Mouse (Mus musculus): ENCODE results near the gene Ass1.

Ass1 gene

DNA sequence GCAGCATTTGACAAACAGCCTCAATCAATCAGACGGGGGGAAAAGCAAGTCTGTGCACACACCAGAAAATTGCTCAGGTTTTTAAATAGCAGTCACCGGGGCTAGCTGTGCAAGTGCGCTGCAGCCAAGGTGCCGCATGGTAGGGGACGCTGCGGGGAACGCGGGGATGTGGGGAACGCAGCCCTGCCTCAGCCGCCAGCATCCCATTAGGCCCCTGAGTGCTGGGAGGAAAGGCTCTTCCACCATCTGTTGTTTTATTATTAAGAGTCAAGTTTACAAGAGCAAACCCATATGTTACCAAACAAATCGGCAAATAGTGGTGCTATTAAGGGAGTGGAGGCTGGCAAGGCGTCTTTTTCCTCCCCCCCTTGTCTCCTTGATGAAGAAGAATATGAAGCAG, 19.2 kb downstream of the Ass1 start:
- no peak for DNase-seq (ENCODE audit: low spot score)

DNA sequence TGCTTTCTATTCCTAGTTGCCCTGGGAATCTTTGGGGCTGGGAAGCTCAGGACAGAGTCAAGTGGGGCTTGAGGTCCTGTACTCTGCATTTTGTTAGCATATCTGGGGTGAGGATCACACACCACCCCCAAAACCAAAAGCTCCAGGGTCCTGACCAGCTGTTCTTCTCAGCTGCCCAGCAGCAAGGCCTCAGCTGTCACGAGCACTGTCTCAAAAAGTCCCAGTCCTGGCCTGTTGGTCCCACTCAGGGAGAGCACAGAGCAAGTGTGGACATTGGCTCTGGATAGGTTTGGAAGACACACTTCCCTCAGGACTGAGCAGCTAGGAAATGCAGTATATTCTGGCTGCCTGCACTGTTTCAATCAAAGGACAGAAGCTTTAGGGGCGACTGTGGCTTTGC, 20.5 kb downstream of the Ass1 start:
- DNase-seq (ENCODE audit: low spot score), result no peak

DNA sequence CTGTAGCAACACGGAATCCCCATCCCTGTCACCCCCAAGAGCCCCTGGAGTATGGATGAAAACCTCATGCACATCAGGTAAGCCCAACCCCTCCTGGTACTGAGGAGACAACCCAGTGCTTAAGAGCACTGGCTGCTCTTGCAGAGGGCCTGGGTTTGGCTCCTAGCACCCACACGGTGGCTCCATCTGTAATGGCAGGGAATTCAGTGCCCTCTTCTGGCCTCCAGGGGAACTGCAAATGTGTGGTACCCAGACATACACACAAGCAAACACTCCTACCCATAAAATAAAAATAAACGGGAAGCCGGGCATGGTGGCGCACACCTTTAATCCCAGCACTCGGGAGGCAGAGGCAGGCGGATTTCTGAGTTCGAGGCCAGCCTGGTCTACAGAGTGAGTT, 22.3 kb downstream of the Ass1 start:
- no peak for DNase-seq (ENCODE audit: low spot score)

DNA sequence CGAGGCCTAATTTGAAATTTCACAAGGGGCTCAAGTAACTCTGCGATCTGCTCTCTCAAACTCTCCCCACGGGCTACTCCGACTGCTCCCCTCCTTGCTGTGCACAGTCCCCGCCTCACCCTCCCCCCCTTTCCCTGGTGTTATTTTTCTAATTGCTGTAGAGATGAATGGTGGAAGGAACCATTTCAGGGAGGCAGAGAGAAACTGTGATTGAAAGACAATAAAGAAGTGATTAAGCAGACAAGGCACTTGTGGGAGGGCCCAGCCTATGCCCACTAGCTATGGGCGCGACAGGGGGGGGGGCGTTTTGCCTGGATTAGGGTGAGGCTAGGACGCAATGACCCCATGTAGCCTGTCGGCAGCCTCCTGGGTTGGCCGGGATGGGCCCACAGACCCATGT, 23.2 kb downstream of the Ass1 start:
- DNase-seq (ENCODE audit: low spot score), result no peak

DNA sequence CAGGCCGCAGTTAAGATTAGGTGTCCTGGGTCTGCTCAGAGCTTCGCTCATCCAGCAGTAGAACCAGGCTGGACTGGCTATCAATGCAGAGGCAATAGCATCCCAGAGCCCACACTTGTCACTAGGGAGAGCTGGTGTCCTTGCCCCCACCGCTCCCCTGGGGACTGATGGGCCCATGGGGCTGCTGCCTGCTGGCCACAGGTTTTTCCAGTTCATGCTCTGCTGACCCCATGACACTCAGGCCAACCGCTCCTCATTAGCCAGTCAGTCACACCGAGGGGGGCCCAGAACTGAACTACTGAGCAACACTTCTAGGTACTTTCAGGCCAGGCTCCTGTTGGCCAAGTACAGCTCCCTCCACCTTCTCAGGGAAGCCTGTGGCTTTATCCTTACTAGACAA, 24.3 kb downstream of the Ass1 start:
- DNase-seq (ENCODE audit: low spot score), result no peak

DNA sequence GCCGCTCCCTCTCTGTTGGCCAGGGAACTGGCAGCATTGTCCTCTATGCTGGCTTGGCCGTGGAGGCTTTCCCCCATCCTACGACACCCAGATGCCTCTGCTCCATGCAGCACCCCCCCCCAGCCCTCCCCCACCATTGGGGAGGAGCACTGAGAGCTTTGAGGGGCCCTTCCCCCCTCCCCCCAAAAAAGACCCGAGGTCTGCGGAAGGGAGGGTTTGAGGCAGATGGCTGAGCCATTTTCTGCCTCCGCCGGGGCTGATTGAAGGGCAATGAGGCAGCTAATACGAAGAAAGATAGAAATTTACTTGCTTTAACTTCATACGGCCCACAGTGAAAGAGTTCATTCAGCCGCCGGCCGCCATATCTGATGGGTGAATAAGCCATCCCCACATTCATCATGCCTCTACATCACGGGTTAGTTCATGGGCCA, 25.1 kb downstream of the Ass1 start:
- no peak for DNase-seq (ENCODE audit: low spot score)

DNA sequence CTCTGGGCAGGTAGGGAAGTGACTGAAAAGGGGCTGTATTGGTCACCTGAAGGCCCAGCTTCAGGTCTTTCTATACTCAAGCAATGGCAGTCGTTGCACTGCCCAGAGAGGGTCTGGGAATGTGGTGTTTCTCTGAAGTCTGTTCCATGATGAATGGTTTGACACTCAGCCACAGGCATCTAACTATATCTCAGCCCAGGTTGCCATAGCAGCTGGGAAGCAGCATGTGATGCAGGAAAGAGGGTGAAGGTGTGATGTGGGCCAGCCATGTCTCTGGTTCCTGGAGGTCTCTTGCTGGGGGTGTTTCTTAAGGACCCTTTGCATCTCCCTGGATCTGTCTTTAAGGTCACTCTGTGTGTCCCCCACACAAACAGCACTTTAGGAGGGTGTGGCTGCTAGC, 26.1 kb downstream of the Ass1 start:
- DNase-seq (ENCODE audit: low spot score), result no peak

DNA sequence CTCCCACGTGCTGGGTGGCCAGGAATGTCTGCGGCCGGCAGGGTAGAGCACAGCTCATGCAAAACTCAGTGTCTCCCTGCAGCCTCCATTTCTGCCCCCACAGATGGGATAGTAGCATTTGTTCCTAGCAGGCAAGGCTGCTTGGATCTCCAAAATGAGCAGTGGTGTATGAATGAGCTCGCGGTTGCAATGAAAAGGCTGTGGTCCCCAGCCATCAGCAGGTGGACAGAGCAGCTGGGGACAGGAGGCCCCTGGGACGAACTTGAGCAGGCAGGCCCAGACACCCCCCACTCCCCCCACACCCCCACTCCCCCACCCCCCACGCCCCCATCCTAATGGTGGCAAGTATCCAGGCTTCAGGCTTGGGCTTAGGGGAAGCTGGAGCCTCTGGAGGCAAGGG, 27.1 kb downstream of the Ass1 start:
- DNase-seq (ENCODE audit: low spot score), result no peak

DNA sequence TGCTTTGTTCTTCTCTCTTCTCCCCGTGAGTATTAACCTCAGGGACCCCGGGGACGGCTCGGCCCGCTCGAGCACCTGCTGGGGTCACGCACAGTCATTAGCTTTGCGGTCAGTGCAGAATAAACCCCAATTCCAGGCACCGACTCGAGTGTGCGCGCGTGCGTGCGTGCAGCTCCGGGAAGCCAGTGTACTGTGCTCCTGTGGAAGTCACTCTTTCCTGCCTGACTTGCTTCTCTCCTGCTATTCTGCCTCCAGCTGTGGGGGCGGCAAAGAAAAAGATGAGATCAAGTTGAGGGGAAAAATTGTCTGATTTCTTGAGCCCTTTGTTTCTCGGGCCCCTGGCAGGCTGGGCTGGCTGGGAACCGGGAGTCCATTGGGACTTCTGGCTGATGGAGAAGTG, 27.6 kb downstream of the Ass1 start:
- no peak for DNase-seq (ENCODE audit: low spot score)

DNA sequence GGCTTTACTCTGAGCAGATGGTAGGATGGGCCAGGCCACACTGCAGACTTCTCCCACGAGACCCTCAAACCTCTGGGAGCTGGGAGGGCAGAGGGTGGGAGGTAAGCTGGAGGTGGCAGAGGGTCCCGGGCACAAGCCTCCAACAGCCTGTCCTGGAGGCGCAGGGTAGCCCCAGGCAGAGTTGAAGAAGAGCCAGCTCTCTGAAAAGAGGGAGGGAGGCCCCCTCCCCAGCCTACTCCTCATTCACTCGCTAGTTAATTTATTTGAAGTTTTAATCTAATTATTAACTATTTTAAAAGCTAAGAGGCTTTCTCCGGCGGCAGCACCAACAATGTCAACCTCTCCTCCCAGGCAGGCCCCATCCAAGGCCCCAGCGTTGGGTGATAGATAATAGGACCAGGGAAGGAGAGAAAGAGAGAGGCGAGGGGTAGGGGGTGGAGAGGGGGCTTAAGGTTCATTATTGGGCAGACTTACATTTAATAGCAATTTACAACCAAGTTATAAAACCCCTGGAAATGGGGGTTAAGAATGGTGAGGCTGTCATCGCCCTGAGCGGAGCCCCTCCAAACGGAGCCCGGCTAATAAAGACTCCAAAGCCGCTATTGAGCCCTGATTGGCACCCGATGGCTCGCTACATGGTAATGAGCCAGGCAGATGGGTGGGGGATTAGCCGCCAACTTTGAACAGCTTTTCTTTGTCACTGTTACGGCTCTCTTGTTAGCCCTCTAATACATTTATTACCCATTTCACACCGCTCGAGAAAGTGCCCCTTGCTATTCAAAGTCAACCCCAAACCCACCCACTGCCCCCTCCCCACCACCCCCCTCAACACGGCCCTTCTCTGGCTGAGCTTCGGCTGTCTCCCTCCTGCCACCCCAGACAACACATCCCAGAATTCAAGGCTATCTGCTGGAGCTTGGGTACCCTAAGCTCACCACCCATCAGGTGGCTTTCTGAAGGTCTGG, 29.6 kb downstream of the Ass1 start:
- no peak for DNase-seq (ENCODE audit: low spot score)

DNA sequence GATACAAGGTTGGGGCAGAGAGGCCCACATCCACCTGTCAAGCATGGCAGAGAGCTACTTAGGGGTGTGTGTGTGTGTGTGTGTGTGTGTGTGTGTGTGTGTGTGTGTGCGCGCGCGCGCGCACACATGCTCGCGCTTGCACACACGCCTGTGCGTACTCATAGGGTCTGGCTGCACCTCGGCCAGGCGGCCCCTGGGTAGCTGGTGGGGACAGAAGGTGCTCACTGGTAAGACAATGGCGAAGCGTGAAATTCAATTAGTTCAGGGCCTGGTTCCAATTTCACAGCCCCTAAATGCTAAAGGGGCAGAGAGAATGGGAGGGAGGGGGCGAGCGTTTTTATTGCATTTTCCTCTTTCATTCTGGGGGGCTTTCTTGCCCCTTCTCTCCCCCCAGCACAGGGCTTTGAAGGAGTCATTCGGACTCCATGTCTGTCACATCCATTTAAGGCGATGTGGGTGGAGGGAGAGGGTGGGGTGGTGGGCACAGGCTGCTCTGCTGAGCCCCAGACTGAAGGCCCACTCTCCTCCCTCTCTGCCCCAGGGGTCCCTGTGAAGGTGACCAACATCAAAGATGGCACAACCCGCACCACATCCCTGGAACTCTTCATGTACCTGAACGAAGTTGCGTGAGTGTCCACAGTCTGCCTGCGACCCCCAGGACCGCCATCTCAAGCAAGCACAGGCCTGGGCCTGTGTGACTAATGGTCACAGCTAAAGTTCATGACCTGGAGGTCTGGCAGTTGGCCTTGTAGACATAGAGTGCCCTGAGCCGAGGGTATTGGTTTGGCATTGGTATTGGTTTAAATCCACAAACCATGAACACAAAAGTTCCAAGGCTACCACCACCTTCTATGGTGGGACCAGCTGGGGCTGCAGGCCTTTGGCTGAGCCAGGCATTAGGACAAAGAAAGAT, 30.5 kb downstream of the Ass1 start:
- DNase-seq (ENCODE audit: low spot score), result no peak

DNA sequence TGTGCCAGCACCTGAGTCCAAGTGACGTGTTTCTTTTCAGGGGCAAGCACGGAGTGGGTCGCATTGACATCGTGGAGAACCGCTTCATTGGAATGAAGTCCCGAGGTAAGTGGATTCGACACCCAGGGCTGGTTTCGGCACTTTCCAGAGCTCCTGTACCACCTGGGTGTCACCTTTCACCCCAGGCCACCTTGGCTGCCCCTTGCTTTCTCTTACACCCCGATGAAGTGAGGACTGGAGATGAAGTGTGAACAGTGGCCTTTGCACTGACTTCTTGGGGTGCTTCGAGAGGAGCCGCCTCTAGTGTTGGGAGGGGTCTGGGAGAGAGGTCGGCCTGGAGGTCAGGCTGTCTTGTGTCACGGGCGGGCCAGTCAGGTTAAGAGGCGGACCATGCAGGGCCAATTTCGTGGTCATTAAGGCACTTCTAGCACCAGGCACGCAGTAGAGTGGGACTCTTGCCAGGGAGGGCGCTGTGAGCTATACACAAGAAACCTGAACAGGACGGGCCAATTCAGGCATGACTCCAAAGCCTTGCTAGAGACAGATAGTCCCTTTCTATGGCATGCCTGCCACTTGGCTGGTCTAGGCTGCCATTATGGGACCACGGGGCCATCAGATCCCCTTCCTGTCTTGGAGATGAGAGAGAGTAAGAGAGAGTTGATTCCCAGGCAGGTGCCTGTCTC, 31.6 kb downstream of the Ass1 start:
- DNase-seq (ENCODE audit: low spot score), result no peak

DNA sequence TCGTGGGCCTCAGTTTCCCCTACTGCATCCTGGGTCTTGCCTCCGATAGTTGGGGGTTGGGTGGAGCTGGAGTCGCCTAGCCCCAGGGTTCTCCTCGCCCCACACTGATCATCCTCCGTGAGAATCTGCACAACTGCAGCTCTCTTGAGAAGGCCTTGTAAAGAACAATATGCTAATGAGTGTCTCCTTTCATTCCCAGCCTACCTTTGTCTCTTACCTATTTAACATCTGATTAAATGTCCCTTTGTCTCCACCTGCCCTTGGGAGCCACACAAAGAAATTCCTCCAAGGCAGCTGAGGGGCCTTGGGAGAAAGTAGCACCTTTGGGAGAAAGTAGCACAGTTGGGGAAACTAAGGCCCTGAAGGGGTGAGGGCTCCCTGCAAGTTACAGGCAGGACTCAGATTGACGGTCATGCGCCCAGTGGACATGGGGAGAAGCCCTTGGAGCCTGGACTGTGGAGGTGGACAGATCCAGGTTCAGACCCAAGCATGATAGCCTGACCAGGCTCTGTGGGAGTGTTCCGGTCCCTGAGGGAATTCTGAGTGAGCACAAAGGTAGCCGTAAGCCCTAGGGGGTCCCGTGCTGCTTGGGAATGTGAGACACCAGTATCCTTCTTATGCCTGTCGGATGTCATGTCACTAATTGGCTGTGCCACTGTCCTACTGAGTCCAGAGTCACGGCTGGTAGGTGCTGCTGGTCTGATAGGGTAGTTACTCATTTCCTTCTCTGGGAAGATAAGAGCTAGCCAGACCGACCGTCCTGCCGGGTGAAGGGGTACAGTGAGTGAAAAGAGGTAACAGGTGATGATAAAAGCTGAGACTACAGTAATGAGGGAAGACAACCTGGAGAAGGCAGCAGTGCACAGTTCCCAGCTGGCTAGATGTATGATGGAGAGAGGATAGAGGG, 32.9 kb downstream of the Ass1 start:
- no peak for DNase-seq (ENCODE audit: low spot score)

DNA sequence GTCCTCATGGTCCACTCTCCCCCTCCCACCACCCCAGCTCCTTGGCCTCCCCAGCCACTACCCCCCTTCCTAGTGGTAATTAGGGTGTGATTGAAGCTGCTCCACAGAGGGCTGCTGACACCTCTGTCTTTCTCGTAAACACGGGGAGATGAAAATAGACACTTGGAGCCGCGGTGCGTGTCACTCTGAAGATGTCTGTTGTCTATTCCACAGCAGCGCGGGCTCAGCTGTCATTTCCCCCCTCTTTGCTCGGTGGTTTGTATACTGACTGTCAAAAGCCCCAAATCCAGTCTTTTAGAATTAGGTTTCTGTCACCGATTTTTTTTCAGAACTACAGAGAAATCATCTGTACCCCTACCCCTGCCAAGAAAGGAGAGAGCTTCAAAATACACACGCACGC, 35.5 kb downstream of the Ass1 start:
- DNase-seq (ENCODE audit: low spot score), result no peak

DNA sequence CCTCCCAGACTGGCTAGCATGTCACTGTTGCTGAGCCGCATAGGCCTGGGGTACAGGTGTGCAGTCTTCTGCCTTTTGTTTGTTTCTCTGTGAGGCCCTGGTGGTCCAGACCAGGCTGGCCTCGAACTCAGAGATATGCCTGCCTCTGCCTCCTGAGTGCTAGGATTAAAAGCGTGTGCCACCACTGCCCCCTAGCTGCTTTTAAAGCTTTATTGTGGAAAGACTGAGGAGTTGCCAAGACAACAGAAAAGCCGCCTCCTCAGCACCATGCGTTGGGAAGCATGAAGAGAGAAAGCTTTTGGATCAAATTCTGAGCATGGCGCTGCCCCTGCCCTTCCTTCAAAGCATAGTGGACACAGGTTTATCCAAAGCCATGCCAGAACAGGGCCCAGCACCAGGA, 38.8 kb downstream of the Ass1 start:
- no peak for DNase-seq (ENCODE audit: low spot score)

DNA sequence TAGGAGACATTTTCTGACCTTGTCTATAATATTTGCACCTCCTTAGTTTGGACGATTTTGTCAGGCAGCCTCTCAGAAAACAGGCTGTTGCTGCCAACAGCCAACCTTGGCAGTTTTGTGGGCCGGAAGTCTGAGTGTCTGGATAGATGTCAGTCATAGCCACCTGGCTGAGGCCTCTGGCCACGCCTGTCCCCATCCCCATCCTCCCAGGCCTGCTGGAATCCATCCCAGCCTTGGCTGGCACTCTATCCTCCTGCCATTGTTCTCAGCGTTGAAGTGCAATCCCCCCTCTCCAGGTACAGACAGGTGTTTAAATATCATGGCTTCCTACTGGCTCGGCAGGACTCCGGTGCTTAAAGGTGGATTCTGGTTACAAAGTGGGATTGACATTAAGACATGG, 41.3 kb downstream of the Ass1 start:
- no peak for DNase-seq (ENCODE audit: low spot score)

DNA sequence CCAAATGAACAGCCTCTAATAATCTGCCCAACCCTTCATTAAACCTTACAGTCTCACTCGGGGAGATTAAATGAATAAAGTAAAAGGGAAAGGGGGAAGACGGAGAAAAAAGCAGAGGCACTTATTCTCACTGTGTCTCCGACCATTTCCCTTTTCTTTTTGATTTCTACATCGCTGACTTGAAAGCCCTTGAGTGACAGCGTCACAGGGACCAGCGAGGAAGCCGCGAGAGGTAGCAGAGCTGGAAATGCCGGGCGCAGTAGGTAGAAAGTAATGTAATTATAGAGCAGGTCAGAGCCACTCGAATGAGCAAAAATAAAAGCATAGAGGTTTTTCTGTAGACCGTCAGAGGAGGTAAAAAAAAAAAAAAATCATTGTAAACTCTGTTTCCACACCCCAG, 46.5 kb downstream of the Ass1 start:
- DNase-seq (ENCODE audit: low spot score), result no peak

DNA sequence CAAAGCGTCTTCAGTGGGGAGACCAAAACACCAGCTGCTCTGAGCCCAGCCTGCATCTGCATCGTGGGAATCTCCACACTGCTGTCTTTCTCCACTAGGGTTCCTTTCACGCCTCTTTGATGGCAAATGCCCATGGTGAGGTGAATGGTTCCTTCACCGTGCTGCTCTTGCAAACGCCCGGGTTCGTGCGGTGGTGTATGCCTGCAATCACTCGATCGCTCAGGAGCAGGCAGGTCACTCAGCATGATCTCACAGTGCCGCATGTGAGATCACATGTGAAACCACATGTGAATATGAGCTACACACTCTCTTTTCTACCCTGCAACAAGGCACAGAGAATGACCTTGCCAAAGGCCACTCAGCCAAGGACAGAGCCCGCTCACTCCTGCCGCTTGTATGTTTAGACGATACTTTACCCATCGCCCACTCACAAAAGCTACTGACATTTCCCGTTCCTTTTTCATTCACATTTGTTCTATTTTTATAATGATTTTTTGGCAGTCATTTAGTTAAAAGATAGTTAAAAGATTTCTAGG, 51.9 kb downstream of the Ass1 start:
- no peak for DNase-seq (ENCODE audit: low spot score)

DNA sequence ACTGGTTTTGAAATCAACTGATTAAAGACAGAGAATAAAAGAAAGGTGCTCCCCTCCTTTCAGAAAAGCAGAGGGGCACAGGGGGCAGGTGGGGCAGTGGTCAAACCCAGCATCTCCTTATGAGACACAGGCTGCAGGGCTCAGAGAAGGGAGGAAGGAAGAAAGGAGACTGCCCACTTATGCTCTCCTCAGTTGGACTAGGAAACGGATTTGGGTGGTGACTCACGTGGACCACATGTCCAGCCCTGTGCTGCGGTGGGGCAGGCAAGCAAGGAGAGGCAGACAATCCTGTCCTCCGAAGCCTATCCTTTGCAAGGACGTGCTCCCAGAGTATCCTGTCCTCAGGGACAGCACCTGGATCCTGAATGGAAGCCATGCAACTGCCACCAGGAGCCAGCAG, 54.6 kb downstream of the Ass1 start:
- no peak for DNase-seq (ENCODE audit: low spot score)

DNA sequence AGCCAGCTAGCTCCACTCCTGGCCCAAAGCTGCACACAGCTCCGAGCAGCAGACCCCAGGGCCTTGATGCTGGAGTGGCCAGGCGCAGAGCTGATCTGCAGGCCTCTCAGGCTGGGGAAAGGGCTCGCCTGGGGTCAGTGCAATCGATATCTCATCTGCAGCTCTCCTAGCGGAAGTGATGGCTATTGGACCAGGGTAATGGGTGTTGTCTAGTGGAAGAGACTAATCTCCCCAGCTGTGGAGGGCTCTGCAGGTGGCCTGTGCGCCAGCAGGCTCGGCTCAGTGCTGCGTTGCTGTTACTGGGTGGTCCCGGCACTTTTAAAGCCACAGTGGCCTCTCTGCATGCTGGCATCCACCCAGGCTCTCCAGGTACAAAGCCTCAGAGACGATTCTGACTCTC, 55.8 kb downstream of the Ass1 start:
- DNase-seq (ENCODE audit: low spot score), result no peak

DNA sequence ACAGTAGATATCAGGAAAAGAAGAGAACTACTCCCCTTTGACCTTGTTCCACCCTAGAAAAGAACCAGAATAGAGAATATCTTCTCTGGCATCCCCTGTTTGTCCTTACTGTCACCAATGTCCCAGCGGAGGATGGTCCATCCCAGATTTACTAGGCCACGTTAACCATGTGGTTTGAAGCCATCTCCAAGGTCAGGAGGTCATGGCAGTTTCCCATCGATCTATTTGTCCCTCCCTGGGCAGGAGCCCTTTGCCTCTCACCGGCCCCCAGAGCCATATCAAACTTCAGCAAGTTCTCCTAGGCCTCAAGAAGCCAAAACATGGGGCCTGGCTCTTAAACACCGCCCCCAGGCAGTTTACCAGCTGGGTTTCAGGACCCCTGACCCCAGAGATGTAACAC, 60.2 kb downstream of the Ass1 start:
- no peak for DNase-seq (ENCODE audit: low spot score)
